8 mouse cellular contexts compared by ENCODE assay signal in genomic region chr14:54553975-54554769, GRCm38 (mm10). TPM values are rescaled to one million over a fixed set of nuclear protein-coding genes. Genes with fewer than 3 reads are reported as not detected.
A peak's percentile ranks its signal among the peaks of the same experiment; 100 is the strongest.
DNase-seq lines count a peak whose midpoint lies in the region; ATAC-seq and TF ChIP-seq lines count a peak whose summit lies in the region.

Gene Haus4, minus strand, starts transcription at chr14:54554616.

- H3K4me2 ChIP-seq in forebrain, embryonic 11.5 days (ENCODE audit: low read depth, low read length, severe bottlenecking) = peak within 1 kb of the TSS; percentile 92
- peak within 1 kb of the TSS; percentile 86 for H3K4me2 ChIP-seq in heart, embryonic 16.5 days (ENCODE audit: low read depth, low read length)
- peak within 1 kb of the TSS; percentile 91 for H3K4me2 ChIP-seq in liver, postnatal 0 days (ENCODE audit: low read depth, low read length)
- peak within 1 kb of the TSS; percentile 86 for H3K4me2 ChIP-seq in neural tube, embryonic 13.5 days

- no peaks in the 10 kb centered on the region for H3K4me1 ChIP-seq in ES-E14 (ENCODE audit: control insufficient read depth in 2 of 2, insufficient read depth in 2 of 2, low read length in 2 of 2, poor library complexity in 1 of 2)
- peaks cover 6% of the 10 kb centered on the region; the same call in 1 of the 2 replicates for H3K4me1 ChIP-seq in forebrain, embryonic 11.5 days (replicated peaks; ENCODE audit: control insufficient read depth, insufficient read depth, low read length)
- H3K4me1 ChIP-seq in heart, embryonic 16.5 days (ENCODE audit: control insufficient read depth, insufficient read depth, low read length) = peaks cover 5% of the 10 kb centered on the region
- H3K4me1 ChIP-seq in liver, postnatal 0 days (ENCODE audit: insufficient read depth) = peaks cover 11% of the 10 kb centered on the region
- H3K4me1 ChIP-seq in neural tube, embryonic 13.5 days (replicated peaks) = peaks cover 14% of the 10 kb centered on the region
- H3K4me1 ChIP-seq in testis, adult 2 months (ENCODE audit: control insufficient read depth, insufficient read depth, low read length) = peaks cover 5% of the 10 kb centered on the region; the same call in 1 of the 2 replicates

- DNase-seq in ES-E14 (ENCODE audit: low read depth, low spot score) = peak; percentile 87
- DNase-seq in c-Kit-positive CD71-positive TER-119-positive erythroid progenitor cells, embryonic 14.5 days (ENCODE audit: low spot score) = peak; percentile 92
- peak; percentile 94 for DNase-seq in forebrain, embryonic 11.5 days (ENCODE audit: low spot score)
- peak; percentile 85 to 91 for DNase-seq in kidney, postnatal 25 days
- peak; percentile 93 for DNase-seq in liver, postnatal 0 days

- peak; percentile 92 for TF ChIP-seq POLR2A in testis, adult 2 months (IDR thresholded peaks at IDR 0.05; ENCODE audit: control insufficient read depth, low read depth, low read length)

- ATAC-seq in forebrain, embryonic 11.5 days (replicated peaks; ENCODE audit: low FRiP score) = peak; percentile 94
- ATAC-seq in heart, embryonic 16.5 days (replicated peaks; ENCODE audit: extremely low read depth, insufficient read depth, low FRiP score) = peak; percentile 94
- peak; percentile 98 for ATAC-seq in liver, postnatal 0 days
- ATAC-seq in neural tube, embryonic 13.5 days (ENCODE audit: low read depth) = peak; percentile 96

- in situ Hi-C loops in ES-E14 (cut with MboI; ENCODE audit: low sequenced_read_pairs in 2 of 2, unreplicated experiment in 2 of 2) = no loop called here

- WGBS in forebrain, embryonic 11.5 days = under 1% methylated on average over 76 of the region's 76 CpGs
- under 1% methylated on average over 76 of the region's 76 CpGs for WGBS in heart, embryonic 16.5 days
- WGBS in liver, postnatal 0 days (ENCODE audit: insufficient replicate concordance) = under 1% methylated on average over 76 of the region's 76 CpGs
- under 1% methylated on average over 76 of the region's 76 CpGs for WGBS in neural tube, embryonic 13.5 days

- H3K27ac ChIP-seq in ES-E14 (ENCODE audit: insufficient read depth, low read depth, low read length, poor library complexity, severe bottlenecking) = peak within 1 kb of the TSS; percentile 80
- H3K27ac ChIP-seq in forebrain, embryonic 11.5 days (ENCODE audit: low read depth, low read length) = peak within 1 kb of the TSS; percentile 80
- H3K27ac ChIP-seq in heart, embryonic 16.5 days (ENCODE audit: low read length) = peak within 1 kb of the TSS; percentile 88
- H3K27ac ChIP-seq in liver, postnatal 0 days (ENCODE audit: low read depth) = peak within 1 kb of the TSS; percentile 96
- H3K27ac ChIP-seq in neural tube, embryonic 13.5 days (replicated peaks) = peak within 1 kb of the TSS; percentile 74
- H3K27ac ChIP-seq in testis, adult 2 months (ENCODE audit: control insufficient read depth, insufficient read depth, low read depth, low read length) = peak within 1 kb of the TSS; percentile 96

- peaks cover 15% of the 10 kb centered on the region for H3K9me3 ChIP-seq in ES-E14 (ENCODE audit: control insufficient read depth, insufficient read depth, low read depth, low read length)
- no peaks in the 10 kb centered on the region for H3K9me3 ChIP-seq in forebrain, embryonic 11.5 days (ENCODE audit: control insufficient read depth, low read length)
- H3K9me3 ChIP-seq in heart, embryonic 16.5 days (replicated peaks; ENCODE audit: control insufficient read depth, low read length) = no peaks in the 10 kb centered on the region
- H3K9me3 ChIP-seq in liver, postnatal 0 days (ENCODE audit: low read length) = no peaks in the 10 kb centered on the region
- no peaks in the 10 kb centered on the region for H3K9me3 ChIP-seq in neural tube, embryonic 13.5 days

- H3K27me3 ChIP-seq in forebrain, embryonic 11.5 days (ENCODE audit: control insufficient read depth, insufficient read depth, low read length) = no peaks in the 10 kb centered on the region
- H3K27me3 ChIP-seq in heart, embryonic 16.5 days (ENCODE audit: control insufficient read depth, insufficient read depth, low read length) = no peaks in the 10 kb centered on the region; the same call in 1 of the 2 replicates
- H3K27me3 ChIP-seq in liver, postnatal 0 days (ENCODE audit: insufficient read depth, low read length) = no peaks in the 10 kb centered on the region
- H3K27me3 ChIP-seq in neural tube, embryonic 13.5 days = no peaks in the 10 kb centered on the region
- H3K27me3 ChIP-seq in testis, adult 2 months (ENCODE audit: control insufficient read depth, insufficient read depth, low read length) = no peaks in the 10 kb centered on the region

- H3K36me3 ChIP-seq in ES-E14 (ENCODE audit: control insufficient read depth, insufficient read depth, low read length, poor library complexity, severe bottlenecking) = peaks cover 28% of the 10 kb centered on the region
- no peaks in the 10 kb centered on the region; the same call in 1 of the 2 replicates for H3K36me3 ChIP-seq in forebrain, embryonic 11.5 days (ENCODE audit: control insufficient read depth, insufficient read depth, low read length)
- peaks cover 20% of the 10 kb centered on the region for H3K36me3 ChIP-seq in heart, embryonic 16.5 days (ENCODE audit: control insufficient read depth, insufficient read depth)
- peaks cover 12% of the 10 kb centered on the region; the same call in 1 of the 2 replicates for H3K36me3 ChIP-seq in liver, postnatal 0 days (replicated peaks; ENCODE audit: insufficient read depth, low read length)
- H3K36me3 ChIP-seq in neural tube, embryonic 13.5 days = peaks cover 17% of the 10 kb centered on the region
- H3K36me3 ChIP-seq in testis, adult 2 months (ENCODE audit: control insufficient read depth, insufficient read depth, low read length) = peaks cover 7% of the 10 kb centered on the region

- peak within 1 kb of the TSS; percentile 91 for H3K9ac ChIP-seq in ES-E14 (ENCODE audit: insufficient read depth, low read depth, low read length, poor library complexity, severe bottlenecking)
- peak within 1 kb of the TSS; percentile 84 for H3K9ac ChIP-seq in forebrain, embryonic 11.5 days (ENCODE audit: low read length)
- H3K9ac ChIP-seq in heart, embryonic 16.5 days (ENCODE audit: low read length) = peak within 1 kb of the TSS; percentile 84
- H3K9ac ChIP-seq in liver, postnatal 0 days (replicated peaks) = peak within 1 kb of the TSS; percentile 79
- peak within 1 kb of the TSS; percentile 79 for H3K9ac ChIP-seq in neural tube, embryonic 13.5 days

- peak; percentile 49; the same call in 1 of the 2 replicates for TF ChIP-seq EP300 in liver, postnatal 0 days (IDR thresholded peaks at IDR 0.05; ENCODE audit: low read depth)

- TF ChIP-seq CTCF in liver, postnatal 0 days (IDR thresholded peaks at IDR 0.05; ENCODE audit: low read depth) = peak; percentile 91
- TF ChIP-seq CTCF in testis, adult 2 months (IDR thresholded peaks at IDR 0.05; ENCODE audit: control insufficient read depth, insufficient read depth, insufficient replicate concordance, low read depth, low read length) = peak; percentile 52; the same call in 1 of the 2 replicates

- peak within 1 kb of the TSS; percentile 73 to 84 for H3K4me3 ChIP-seq in ES-E14 (ENCODE audit: insufficient read depth in 1 of 2, low read depth in 1 of 2, low read length in 2 of 2, poor library complexity in 1 of 2, severe bottlenecking in 1 of 2)
- peak within 1 kb of the TSS; percentile 51 for H3K4me3 ChIP-seq in forebrain, embryonic 11.5 days (ENCODE audit: low read depth, low read length)
- peak within 1 kb of the TSS; percentile 64 for H3K4me3 ChIP-seq in heart, embryonic 16.5 days (ENCODE audit: low read length)
- H3K4me3 ChIP-seq in liver, postnatal 0 days (ENCODE audit: low read depth, low read length) = peak within 1 kb of the TSS; percentile 68
- peak within 1 kb of the TSS; percentile 57 for H3K4me3 ChIP-seq in neural tube, embryonic 13.5 days
- H3K4me3 ChIP-seq in testis, adult 2 months (ENCODE audit: control insufficient read depth, low read depth, low read length) = peak within 1 kb of the TSS; percentile 87

TF ChIP-seq in ES-E14, 5 proteins besides CTCF, POLR2A, EP300 and RAD21:
- TF ChIP-seq CHD2 (IDR thresholded peaks at IDR 0.05; ENCODE audit: low read depth, low read length) (peak; percentile 89), ZC3H11A (IDR thresholded peaks at IDR 0.05; ENCODE audit: borderline replicate concordance, low read depth, low read length) (no peak)
TF ChIP-seq in ES-E14: peak in this region for 1.

RNA-seq across cellular contexts. Expression of gene Haus4, which starts in this region (rescaled TPM):
- 24.5 and 40.3 TPM in 2 replicates for total RNA-seq in ES-E14 (2012; rRNA removed)
- polyA plus RNA-seq in forebrain, embryonic 11.5 days (2014; fragmentation: Nextera tagmentation; extraction: Ambion mirVana) = 50.6 and 55.5 TPM in 2 replicates
- 39.7 and 47.0 TPM in 2 replicates for polyA plus RNA-seq in heart, embryonic 16.5 days (2015; fragmentation: Nextera tagmentation; extraction: Ambion mirVana)
- 33.2 and 35.1 TPM in 2 replicates for polyA plus RNA-seq in liver, postnatal 0 days (2015; fragmentation: Nextera tagmentation; extraction: Ambion mirVana)
- 26.3 and 28.6 TPM in 2 replicates for polyA plus RNA-seq in neural tube, embryonic 13.5 days (2015; fragmentation: Nextera tagmentation; extraction: Ambion mirVana)
- polyA plus RNA-seq in testis, adult 2 months (2012; rRNA removed) = 107 and 125 TPM in 2 replicates

Comparison
In these comparisons a context has a peak if more than half of its experiments do, and no peak if none do; other contexts are left out.
1. Peak in every context shown above with its lines: DNase-seq, ATAC-seq, H3K4me3 ChIP-seq and H3K27ac ChIP-seq.